Mouse (Mus musculus) CH12.LX (cell line): ENCODE data around the gene Unkl.

Source experiments
- CTCF ChIP-seq, 2 experiments: IDR thresholded peaks in 1 of 2; conservative IDR thresholded peaks in 1 of 2; 2 replicates each; pipeline ENCODE4 v1.5.1; 2011 to 2012; ENCODE audit warnings: low read depth in 2 of 2, low read length in 2 of 2, improper control_type of control experiment in 1 of 2, inconsistent platforms in 1 of 2, mild to moderate bottlenecking in 1 of 2, moderate library complexity in 1 of 2
- POLR2A ChIP-seq: IDR thresholded peaks from 2 replicates; pipeline ENCODE4 v1.6.1; 2011; ENCODE audit warnings: low read depth, mild to moderate bottlenecking, improper control_type of control experiment, low read length

- no peak for TF ChIP-seq CTCF (conservative IDR thresholded peaks at IDR 0.05 in 1 of 2, IDR thresholded peaks at IDR 0.05 in 1 of 2; ENCODE audit: low read depth in 2 of 2, low read length in 2 of 2)
- TF ChIP-seq POLR2A: no peak
Measured at GRCm38 (mm10) chr17:25253760-25254159, 65.6 kb downstream of the Unkl start.
